Mouse (Mus musculus) neural tube, embryonic 11.5 days (tissue): ENCODE measurements around the gene Sgtb. TPM values are rescaled to one million over a fixed set of nuclear protein-coding genes. Genes with fewer than 3 reads are reported as not detected.

Experiments used
- ATAC-seq: fragments of 200-750 bp; cut with Nextera tagmentation; 2 replicates; pipeline ENCODE4 v1.8.0; 2017; ENCODE audit warnings: moderate number of reproducible peaks, mild to moderate bottlenecking, moderate TSS enrichment, moderate library complexity; ENCODE audit not compliant: insufficient read depth, low FRiP score, low TSS enrichment
- DNase-seq: peaks from one replicate; pipeline ENCODE4 v3.0.0-alpha.2; 2015; ENCODE audit warnings: low spot score
- H3K27ac ChIP-seq: fragments of 300-500 bp; sonication (generic); 2 replicates; pipeline ENCODE4 v1.5.1; 2014; ENCODE audit warnings: low read depth, mild to moderate bottlenecking, low read length
- H3K27me3 ChIP-seq: fragments of 300-500 bp; sonication (generic); 2 replicates; pipeline ENCODE4 v1.6.1; 2014; ENCODE audit warnings: mild to moderate bottlenecking, low read length, mixed read lengths; ENCODE audit not compliant: control insufficient read depth, insufficient read depth
- H3K36me3 ChIP-seq: fragments of 300-500 bp; sonication (generic); 2 replicates; pipeline ENCODE4 v1.6.1; 2014; ENCODE audit warnings: mild to moderate bottlenecking, low read length, moderate library complexity, mixed read lengths; ENCODE audit not compliant: control insufficient read depth, insufficient read depth
- H3K4me1 ChIP-seq: fragments of 300-500 bp; sonication (generic); 2 replicates; pipeline ENCODE4 v1.6.1; 2014; ENCODE audit warnings: low read length, mixed read lengths; ENCODE audit not compliant: control insufficient read depth, insufficient read depth
- H3K4me2 ChIP-seq: fragments of 300-500 bp; sonication (generic); 2 replicates; pipeline ENCODE4 v1.6.1; 2014; ENCODE audit warnings: low read depth, mild to moderate bottlenecking, moderate library complexity
- H3K4me3 ChIP-seq: fragments of 300-500 bp; sonication (generic); 2 replicates; pipeline ENCODE4 v1.5.1; 2014; ENCODE audit warnings: low read depth, low read length
- H3K9ac ChIP-seq: fragments of 300-500 bp; sonication (generic); 2 replicates; pipeline ENCODE4 v1.6.1; 2014; ENCODE audit warnings: mild to moderate bottlenecking, low read length
- H3K9me3 ChIP-seq: fragments of 300-500 bp; sonication (generic); 2 replicates; pipeline ENCODE4 v1.6.1; 2016; ENCODE audit warnings: low read length; ENCODE audit not compliant: control insufficient read depth
- WGBS: fragments of 180-500 bp; shearing (Covaris S2); extraction: QIAGEN DNeasy Blood & Tissue Kit; methylation state at CpG from one replicate; pipeline ENCODE4 v1.1.7; 2014; 5-methylcytosine and 5-hydroxymethylcytosine counted together
- polyA plus RNA-seq: library from polyadenylated mRNA; unstranded; fragments of >200 nt; fragmentation: Nextera tagmentation; extraction: Ambion mirVana; gene quantifications from 2 replicates; pipeline ENCODE4 v1.2.1, GENCODE M21; 2014

The Sgtb gene
- polyA plus RNA-seq, 1 experiment from 2014 or later: 29.8 TPM

DNA sequence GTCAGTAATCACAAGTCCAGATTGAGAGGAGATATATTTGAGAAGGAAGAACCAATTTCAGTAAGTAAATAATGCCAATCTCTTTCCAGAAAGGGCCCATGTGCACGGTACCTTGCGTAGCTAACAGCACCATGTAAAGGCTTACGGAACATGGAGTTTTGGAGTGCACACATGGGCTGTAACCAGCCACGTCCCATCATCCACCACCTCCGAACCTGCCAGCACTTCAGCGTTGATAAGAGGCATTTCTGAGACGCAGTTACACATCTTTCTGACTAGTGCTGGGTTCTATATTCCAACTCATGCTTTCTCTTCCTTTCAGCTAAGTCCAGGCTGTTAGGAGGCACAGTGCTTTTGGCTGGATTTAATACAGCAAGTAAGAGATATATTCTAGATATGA is 12.4 kb upstream of the Sgtb start:
- H3K4me2 ChIP-seq: no peak overlapping the region
- DNase-seq: no peak
- WGBS: 97% methylated on average over 7 of the region's 7 CpGs

DNA sequence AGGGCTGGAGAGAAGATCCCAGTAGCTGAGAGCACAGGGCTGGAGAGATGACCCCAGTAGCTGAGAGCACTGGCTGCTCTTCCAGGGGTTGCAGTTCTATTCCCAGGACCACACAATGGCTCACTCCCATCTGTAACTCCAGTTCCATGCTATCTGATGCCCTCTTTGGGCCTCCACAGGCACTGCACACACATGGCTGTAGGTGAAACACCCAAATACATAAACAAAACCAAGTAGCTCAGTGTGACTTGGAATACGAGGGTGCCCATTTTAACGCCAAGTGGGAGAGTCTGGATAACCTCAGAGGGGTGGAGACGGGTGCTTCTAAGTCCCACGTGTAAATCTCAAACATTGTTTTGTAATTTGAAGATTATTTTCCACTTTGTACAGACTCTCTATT is 9.1 kb upstream of the Sgtb start:
- no peak for DNase-seq
- Histone ChIP-seq H3K4me1 (no peaks in the 10 kb centered on the region), H3K4me3 (no peak overlapping the region), H3K27ac (no peak overlapping the region), H3K36me3 (no peaks in the 10 kb centered on the region), H3K4me2 (no peak overlapping the region), H3K27me3 (no peaks in the 10 kb centered on the region), H3K9me3 (no peaks in the 10 kb centered on the region), H3K9ac (no peak overlapping the region)
- no peak for ATAC-seq
- 92% methylated on average over 4 of the region's 4 CpGs for WGBS

More for the DNA sequence above, 12.4 kb upstream of the Sgtb start:
- no peaks in the 10 kb centered on the region for H3K4me1 ChIP-seq
- no peak overlapping the region for H3K27ac ChIP-seq
- H3K27me3 ChIP-seq: no peaks in the 10 kb centered on the region
- no peak for ATAC-seq
- H3K9me3 ChIP-seq: no peaks in the 10 kb centered on the region
- no peaks in the 10 kb centered on the region for H3K36me3 ChIP-seq
- H3K4me3 ChIP-seq: no peak overlapping the region
- no peak overlapping the region for H3K9ac ChIP-seq

GRCm38 (mm10) chr13:104101606-104102235 is 7.8 kb upstream of the Sgtb start:
- ATAC-seq: no peak
- Histone ChIP-seq H3K27me3 (no peaks in the 10 kb centered on the region), H3K9me3 (no peaks in the 10 kb centered on the region), H3K4me2 (no peak overlapping the region), H3K36me3 (no peaks in the 10 kb centered on the region), H3K9ac (no peak overlapping the region), H3K27ac (no peak overlapping the region), H3K4me3 (no peak overlapping the region), H3K4me1 (no peaks in the 10 kb centered on the region)
- DNase-seq: no peak
- WGBS: 93% methylated on average over 5 of the region's 5 CpGs

DNA sequence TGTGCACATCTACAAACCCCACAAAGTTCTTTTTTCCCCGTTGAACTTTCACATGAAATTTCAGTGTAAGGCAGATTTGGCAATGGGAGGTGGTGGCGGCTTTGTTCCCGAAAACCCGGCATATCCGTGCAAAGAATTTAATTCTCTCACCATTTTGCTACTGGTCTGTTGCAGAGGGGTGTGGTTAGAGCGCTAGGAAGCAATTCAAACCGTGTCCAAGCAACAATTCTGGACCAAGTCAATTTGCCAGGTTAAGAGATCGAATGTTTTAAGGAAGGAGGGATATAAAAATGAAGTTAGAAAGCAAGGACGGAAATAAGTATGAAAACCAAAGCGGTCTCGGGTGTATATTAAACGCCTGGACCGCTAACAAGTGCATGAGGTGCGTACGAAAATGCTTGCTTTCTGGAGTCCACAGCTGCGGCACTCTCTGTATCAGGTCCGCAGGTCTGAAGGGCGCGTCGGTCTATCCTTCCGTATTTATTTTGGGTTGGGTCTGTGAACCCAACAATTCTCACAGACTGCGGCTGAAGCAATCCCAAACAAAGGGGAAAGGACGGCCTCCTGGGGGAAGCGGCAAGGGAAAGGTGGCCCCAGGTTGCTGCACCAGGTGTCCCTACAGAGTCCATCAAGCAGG is 772 bp upstream of the Sgtb start:
- H3K9ac ChIP-seq: peak overlapping the region; percentile 74
- H3K4me3 ChIP-seq: peak overlapping the region; percentile 64
- no peaks in the 10 kb centered on the region for H3K9me3 ChIP-seq
- peak overlapping the region; percentile 42; the same call in 1 of the 2 replicates for H3K27ac ChIP-seq
- peak overlapping the region; percentile 98 for H3K4me2 ChIP-seq
- peak; percentile 24 for DNase-seq
- WGBS: 2% methylated on average over 24 of the region's 24 CpGs
- peaks cover 7% of the 10 kb centered on the region; the same call in 1 of the 2 replicates for H3K4me1 ChIP-seq
- peak; percentile 14; the same call in 1 of the 2 replicates for ATAC-seq
- H3K27me3 ChIP-seq: no peaks in the 10 kb centered on the region
- H3K36me3 ChIP-seq: no peaks in the 10 kb centered on the region

DNA sequence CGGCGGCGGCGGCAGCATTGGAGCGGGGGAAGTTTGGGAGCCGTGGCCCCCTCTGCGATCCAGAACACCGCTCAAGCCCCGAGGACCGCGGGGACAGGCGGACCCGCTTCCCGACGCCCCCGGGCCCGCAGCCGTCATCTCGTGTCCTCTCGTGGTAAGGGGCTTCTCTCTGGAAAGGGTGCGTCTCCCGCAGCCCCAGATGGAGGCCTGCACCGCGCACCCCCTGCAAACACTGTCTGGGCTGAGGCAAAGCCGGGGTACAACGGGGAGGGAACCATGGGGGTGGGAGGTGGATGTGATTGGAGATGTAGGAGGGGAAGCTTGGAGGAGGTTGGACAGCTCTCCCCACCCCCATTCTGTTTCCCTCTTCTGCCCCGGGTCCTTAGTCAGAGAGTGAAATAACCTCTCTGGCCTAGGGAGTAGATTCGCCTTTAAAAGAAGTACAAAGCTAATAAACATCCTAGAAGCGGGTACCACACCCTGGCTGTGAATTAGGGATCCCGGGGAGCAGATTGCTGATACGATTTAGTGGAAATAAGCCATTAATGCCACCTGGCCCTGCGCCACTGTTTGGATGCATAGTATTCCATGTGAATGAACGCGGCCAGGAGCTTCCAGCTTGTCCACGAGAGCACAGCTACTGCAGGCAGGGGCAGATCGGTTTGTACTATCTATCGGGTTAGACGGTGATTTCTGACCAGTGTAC is 428 bp downstream of the Sgtb start:
- peak overlapping the region; percentile 98 for H3K4me2 ChIP-seq
- peak overlapping the region; percentile 64 for H3K4me3 ChIP-seq
- no peak for DNase-seq
- H3K36me3 ChIP-seq: no peaks in the 10 kb centered on the region
- no peaks in the 10 kb centered on the region for H3K27me3 ChIP-seq
- ATAC-seq: peak; percentile 79
- under 1% methylated on average over 36 of the region's 38 CpGs for WGBS
- H3K9me3 ChIP-seq: no peaks in the 10 kb centered on the region
- H3K27ac ChIP-seq: peak overlapping the region; percentile 40
- H3K9ac ChIP-seq: peak overlapping the region; percentile 71
- peaks cover 7% of the 10 kb centered on the region; the same call in 1 of the 2 replicates for H3K4me1 ChIP-seq

DNA sequence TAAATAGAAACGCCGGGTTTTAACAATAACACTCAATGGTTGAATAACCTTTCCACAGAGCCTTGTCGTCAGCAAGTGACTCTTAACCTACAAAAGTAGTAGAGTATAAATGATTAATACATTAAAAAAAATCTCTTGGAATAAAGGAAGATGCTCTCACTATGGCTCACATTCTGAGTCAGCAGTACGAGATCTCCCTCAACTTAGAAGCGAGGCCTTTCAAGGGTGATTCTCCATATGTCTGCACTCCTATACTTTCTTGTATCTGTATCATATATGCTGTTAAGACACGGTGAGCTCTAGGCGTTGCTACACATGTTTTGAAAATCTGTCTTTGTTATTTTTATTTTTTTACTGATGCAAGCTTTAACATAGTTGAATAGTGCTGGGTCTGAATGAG is 985 bp downstream of the Sgtb start:
- Histone ChIP-seq H3K36me3 (no peaks in the 10 kb centered on the region), H3K4me1 (peaks cover 7% of the 10 kb centered on the region; the same call in 1 of the 2 replicates), H3K27me3 (no peaks in the 10 kb centered on the region), H3K9me3 (no peaks in the 10 kb centered on the region), H3K9ac (peak overlapping the region; percentile 71), H3K27ac (no peak overlapping the region), H3K4me3 (peak overlapping the region; percentile 64), H3K4me2 (peak overlapping the region; percentile 98)
- 50% methylated on average over 7 of the region's 7 CpGs for whole genome bisulfite sequencing
- ATAC-seq (no peak), DNase-seq (no peak)

- H3K4me2 ChIP-seq: no peak overlapping the region
- no peak for ATAC-seq
Measured at GRCm38 (mm10) chr13:104112266-104112900, 2.8 kb downstream of the Sgtb start.

GRCm38 (mm10) chr13:104113782-104114181 is 4.2 kb downstream of the Sgtb start:
- WGBS: 92% methylated on average over 4 of the region's 4 CpGs
- H3K4me1 ChIP-seq: peaks cover 7% of the 10 kb centered on the region; the same call in 1 of the 2 replicates
- H3K27me3 ChIP-seq: no peaks in the 10 kb centered on the region
- H3K9ac ChIP-seq: no peak overlapping the region
- DNase-seq (no peak), ATAC-seq (no peak)
- H3K9me3 ChIP-seq: no peaks in the 10 kb centered on the region
- H3K4me2 ChIP-seq: no peak overlapping the region
- H3K36me3 ChIP-seq: no peaks in the 10 kb centered on the region
- H3K27ac ChIP-seq: no peak overlapping the region
- H3K4me3 ChIP-seq: no peak overlapping the region

More at GRCm38 (mm10) chr13:104112266-104112900, 2.8 kb downstream of the Sgtb start:
- Histone ChIP-seq H3K27me3 (no peaks in the 10 kb centered on the region), H3K9ac (no peak overlapping the region), H3K36me3 (no peaks in the 10 kb centered on the region), H3K4me1 (peaks cover 7% of the 10 kb centered on the region; the same call in 1 of the 2 replicates), H3K4me3 (no peak overlapping the region), H3K9me3 (no peaks in the 10 kb centered on the region), H3K27ac (no peak overlapping the region)
- no peak for DNase-seq
- WGBS: 68% methylated on average over 12 of the region's 12 CpGs
